Mouse (Mus musculus) layer of hippocampus, adult 8-10 months (tissue): ENCODE measurements at regions not wholly inside any gene's neighbourhood (a gene's known extent, or its start where the extent isn't known, plus 50 kb on each side); places are given as distances from the start of the nearest gene placed in this dataset.

Experiments
- DNase-seq, 2 experiments: peaks; one replicate each; pipeline ENCODE4 v3.0.0; 2022; ENCODE audit warnings: low spot score in 2 of 2

DNA sequence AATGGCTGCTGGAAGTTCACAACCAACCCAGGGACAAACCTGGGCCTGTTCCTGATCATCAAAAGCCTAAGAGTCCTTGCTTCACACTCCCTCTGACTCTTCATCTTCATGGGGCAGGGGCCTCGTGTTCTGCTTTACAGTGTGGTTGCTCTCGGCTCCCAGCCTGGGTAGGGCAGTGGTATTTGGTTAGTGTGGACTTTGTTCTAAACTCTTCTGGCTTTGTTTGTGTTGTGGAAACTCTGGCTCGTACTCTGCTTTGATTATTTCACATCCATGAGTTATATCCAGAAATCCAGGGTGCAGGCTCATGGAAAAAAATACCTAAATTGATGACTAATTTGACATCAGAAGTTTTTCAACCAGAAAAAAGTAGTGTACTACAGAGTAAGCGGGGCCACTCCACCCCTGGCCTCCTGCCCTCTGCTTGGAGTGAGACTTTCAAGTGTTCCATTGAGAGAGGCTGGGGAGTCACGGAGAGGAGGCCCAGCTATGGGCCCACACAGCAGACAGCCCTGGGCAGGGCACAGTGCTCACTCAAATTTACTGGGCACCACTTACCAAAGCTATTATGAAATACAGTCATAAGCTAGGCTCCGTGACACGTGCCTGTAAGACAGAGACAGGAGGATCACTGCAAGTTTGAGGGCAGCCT, 325.4 kb upstream of the Ddhd1 start:
- no peak for DNase-seq

DNA sequence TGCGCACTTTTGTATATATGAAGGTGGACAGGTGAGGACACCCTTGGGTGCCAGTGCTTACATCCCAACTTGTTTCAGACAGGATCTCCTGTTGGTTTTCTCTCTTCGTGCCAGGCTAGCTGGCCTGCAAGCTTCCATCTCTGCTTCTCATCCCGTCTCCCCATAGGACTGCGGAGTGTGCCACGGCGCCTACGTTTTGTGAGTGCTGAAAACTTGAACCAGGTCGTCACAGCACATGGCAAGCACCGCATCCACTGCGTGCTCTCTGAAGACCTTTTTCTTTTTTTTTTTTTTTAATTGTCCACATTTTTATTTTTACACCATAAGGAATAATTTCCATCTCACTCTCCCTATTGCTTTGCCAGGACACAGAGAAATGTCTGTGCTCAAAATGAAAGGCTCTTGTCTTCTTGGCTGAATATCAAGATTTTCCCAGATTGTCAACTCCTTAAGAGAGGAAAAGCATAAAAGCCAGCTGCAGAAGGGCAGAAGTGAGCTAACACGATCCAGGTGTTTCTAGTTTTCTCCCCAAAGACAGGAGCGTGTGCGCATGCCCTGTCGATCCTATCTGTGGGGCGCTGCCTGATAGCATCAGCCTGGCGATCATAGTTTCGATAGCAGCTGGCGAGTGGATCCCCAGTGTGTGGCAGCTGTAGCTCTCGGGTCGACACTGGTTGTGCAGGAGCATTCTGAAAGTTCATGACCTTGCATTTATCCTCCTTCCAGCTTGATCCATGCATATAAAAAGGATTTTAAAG, 326.4 kb upstream of the Ddhd1 start:
- no peak for DNase-seq

- no peak for DNase-seq
Measured at GRCm38 (mm10) chr14:45992041-45992869, 334.3 kb upstream of the Ddhd1 start.

- DNase-seq, result no peak
Measured at GRCm38 (mm10) chr14:45992870-45993135, 334.9 kb upstream of the Ddhd1 start.

DNA sequence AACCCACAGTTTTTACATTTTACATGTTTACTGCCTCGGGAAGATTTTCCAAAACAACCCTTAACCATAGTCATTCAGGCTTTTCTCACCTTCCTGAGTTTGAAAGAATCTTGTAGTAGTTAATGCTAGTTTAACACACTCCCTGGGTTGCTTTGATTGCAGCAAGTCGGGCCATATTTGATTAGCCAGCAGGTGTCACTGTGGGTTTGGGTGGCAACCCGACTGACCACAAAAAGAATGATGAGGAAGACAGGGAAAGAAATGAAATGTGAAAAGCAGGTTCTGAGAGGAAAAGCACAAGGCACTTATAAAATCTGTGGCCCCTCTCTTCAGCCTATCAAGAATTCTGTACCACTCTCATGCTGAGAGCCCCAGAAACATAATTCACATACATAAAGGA, 335.7 kb upstream of the Ddhd1 start:
- peak; percentile 21 to 73 for DNase-seq

- no peak for DNase-seq
Measured at GRCm38 (mm10) chr14:45996760-45997159, 338.8 kb upstream of the Ddhd1 start.

DNA sequence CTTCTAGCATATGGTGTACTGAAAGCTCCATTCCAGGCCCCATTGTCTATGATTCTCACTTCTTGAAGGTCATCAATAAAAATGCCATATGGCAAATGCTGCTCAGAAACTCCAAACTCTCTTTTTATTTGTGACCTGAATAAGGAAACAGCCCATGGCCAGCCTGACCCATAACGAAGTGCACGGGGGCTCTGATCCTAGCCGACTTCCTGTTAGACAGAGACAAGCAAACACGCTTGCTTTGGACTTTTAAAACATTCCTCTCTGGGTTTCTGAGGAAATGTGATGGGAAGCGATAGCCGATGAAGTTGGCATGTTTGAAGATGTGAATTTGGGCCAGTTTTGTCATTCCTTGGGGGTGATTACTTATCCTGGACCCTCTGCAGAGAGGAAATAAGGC, 346.1 kb upstream of the Ddhd1 start:
- no peak for DNase-seq

DNA sequence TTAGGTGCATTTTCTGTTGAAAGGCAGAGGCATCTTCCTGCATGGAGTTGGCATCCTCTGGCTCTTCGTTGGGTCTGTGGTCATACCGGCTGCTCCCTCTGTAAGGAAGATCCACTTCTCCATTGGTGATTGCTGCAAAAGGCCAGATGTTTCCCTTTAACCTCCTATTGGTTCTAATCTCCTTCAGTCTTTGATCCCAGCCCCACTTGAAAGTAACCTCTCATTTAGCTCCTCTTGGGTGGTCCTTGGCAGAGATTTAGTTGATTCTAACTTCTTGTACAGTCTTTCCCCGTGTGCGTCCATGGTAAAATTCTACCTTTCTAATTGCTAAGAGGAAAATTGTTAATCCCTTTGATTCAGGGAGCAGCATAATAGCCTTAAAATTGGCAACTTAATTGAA, 347.4 kb upstream of the Ddhd1 start:
- no peak for DNase-seq

DNA sequence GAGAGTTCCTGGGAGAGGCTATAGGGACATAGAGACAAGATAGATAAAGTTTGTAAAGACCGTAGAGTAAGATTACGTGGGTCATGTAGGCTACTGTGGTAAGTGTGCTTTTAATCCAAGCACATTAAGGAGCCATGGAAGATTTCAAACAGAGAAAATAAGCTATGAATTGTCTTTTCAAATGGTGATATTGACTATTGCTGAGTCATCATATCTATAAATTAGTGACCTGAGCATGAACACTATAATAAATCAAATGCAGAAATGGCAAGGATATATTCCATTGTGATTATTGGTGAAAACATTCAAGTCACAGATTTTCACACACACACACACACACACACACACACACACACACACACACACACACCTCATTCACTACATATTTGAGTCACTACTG, 355.3 kb upstream of the Ddhd1 start:
- no peak for DNase-seq

- no peak for DNase-seq
Measured at GRCm38 (mm10) chr14:46014090-46014489, 356.1 kb upstream of the Ddhd1 start.

- DNase-seq, result no peak
Measured at GRCm38 (mm10) chr14:46015682-46016400, 357.9 kb upstream of the Ddhd1 start.

DNA sequence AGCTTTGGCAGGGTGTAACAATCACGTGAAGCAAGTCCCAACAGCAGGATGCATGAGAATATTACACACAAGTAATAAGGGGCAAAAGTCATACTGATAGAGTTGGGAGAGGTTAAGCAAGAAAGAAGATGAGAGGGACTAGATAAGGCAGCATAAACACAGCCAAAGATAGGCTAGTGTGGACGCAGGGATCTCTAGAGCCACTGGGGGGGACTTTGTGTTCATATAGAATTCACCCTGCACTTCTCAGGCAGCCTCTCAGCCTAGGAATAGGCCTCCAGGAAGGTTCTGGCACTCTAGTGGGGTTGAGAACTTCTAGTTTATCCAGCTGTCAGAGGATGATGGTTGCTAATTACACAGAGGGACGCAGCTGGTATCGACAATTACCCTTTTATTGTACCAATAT, 358.8 kb upstream of the Ddhd1 start:
- no peak for DNase-seq

GRCm38 (mm10) chr14:46017286-46017685, 359.3 kb upstream of the Ddhd1 start:
- no peak for DNase-seq

DNA sequence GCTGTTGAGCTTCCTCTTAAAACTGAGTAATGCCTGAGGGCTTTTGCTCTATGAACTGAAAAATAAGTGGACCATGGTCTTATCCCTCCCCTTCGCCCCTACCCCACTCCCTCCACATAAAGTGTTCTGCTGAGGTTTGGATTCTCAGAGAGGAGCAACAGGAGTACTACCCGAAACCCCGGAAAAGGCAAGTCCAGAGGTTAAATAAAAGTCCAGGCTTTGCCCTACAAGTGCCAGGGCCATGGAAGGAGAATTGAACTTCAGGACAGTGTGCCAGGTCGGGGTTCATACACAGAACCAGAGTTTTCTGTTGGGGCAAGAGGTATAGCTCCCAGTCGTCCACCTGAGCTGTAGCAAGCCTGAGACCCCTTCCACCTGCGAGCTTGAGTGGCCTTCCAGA, 360.0 kb upstream of the Ddhd1 start:
- DNase-seq, result no peak

- DNase-seq, result no peak
Measured at GRCm38 (mm10) chr14:46019240-46020025, 359.8 kb upstream of the Gm15217 start.

- DNase-seq, result no peak
Measured at GRCm38 (mm10) chr14:46034301-46034700, 344.9 kb upstream of the Gm15217 start.

- DNase-seq, result peak; percentile 28 to 43
Measured at GRCm38 (mm10) chr14:46060622-46061381, 318.4 kb upstream of the Gm15217 start.

GRCm38 (mm10) chr14:46067102-46067801, 312.0 kb upstream of the Gm15217 start:
- DNase-seq, result no peak

DNA sequence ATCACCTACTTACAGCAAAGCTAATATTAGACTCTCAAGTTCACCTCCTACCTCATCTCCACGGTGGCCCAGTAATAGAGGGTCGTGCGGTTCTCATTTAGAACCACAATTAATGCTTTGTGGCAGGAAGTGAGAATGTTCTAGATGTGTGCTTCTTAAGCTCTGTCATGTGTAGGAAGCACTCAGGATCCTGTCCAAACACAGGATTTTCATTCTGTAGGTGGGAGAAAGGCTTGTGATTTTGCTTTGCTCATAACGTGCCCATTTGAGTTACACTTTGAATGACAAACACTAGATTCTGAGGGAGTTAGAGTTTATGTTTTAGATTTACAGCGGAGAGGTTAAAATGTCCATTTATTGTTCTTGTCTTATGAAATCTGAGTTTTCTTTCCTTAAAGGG, 308.0 kb upstream of the Gm15217 start:
- no peak for DNase-seq

DNA sequence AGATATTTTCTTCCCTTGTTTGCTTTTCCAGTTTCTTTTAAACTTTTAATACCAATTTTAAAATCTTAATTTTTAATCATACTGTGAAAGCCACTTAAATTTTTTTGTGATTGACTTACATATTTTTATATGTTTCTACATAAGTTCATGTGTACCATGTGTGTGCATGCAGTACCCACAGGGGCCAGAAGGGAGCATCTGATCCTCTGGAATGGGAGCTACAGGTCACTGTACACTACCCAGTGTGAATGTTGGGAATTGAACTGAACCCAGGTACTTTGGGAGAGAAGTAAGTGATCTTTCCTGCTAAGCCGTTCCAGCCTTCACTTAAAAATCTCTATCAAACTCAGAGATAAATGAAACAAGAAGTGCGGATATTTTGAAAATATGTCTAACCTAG, 302.5 kb upstream of the Gm15217 start:
- no peak for DNase-seq
